Mouse (Mus musculus) adrenal gland (tissue): Measurements from ENCODE around the gene Inava.

ENCODE experiments used
- intact Hi-C: fragments of 180-260 bp; cut with DNase I; formaldehyde crosslinking; loops from one replicate; pipeline ENCODE4 v1.15.1; 2025

Gene Inava

DNA sequence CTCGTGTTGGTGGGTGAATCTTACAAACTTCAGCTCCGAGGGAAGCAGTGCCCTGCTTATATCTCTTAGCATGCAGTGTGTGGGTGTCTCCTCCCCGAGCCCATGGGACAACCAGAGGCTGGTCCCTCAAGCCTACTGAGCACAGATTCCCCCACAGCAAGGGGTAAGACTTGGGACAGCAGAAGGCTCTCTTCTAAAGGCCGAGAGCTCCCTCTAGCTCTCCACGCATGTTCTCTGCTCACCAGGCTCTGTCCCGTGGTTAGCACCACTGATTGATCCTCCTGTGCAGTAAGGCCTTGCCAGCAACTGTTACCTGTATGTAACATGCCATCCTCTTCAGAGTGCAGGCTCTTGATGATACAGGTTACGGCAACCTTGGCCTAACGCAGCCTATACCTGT is 66.4 kb downstream of the Inava start:
- intact Hi-C loops: loop anchor here (2.0 kb wide), 1 partner anchor 51 kb away; no protein-coding TSS in a partner anchor

DNA sequence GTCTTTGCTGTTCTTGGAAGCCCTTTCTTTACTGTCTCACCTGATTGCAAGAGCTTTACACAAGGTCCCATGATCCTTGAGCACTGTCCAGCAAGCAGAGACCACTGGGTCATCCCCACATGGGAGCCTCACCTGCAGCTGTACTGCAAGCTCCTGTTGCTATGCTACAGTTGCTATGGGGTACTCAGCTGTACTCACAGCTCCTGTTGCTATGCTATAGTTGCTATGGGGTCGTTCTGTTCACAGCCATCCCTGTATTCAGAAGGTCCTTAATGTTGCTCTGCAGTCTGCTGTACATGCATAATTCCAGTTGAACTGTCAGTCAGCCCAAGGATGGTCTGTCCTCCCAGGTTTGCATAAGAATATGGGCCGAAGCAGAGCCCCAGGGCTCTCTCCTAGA is 68.6 kb downstream of the Inava start:
- intact Hi-C loops: no loop called here
